Mouse (Mus musculus): ENCODE measurements at regions not wholly inside any gene's neighbourhood (a gene's known extent, or its start where the extent isn't known, plus 50 kb on each side); places are given as distances from the start of the nearest gene placed in this dataset.

GRCm38 (mm10) chr4:152784972-152785371 lies 307.3 kb upstream of the Kcnab2 start:
- TF ChIP-seq CTCF (IDR thresholded peaks at IDR 0.05; ENCODE audit: low read depth, low read length) (no peak), POLR2A (IDR thresholded peaks at IDR 0.05; ENCODE audit: insufficient read depth, low read length) (no peak)

Data from ES-Bruce4 (cell line).